Mouse (Mus musculus) megakaryocyte, embryonic 14.5 days (primary cell): ENCODE data around the gene Ahcy.

ENCODE experiments used
- FLI1 ChIP-seq: IDR thresholded peaks from 2 replicates; pipeline ENCODE4 v1.6.1; 2012; ENCODE audit warnings: low read length, inconsistent platforms, mixed read lengths
- GATA1 ChIP-seq: IDR thresholded peaks from 3 replicates; pipeline ENCODE4 v1.6.1; 2012; ENCODE audit warnings: mixed read lengths, low read length, inconsistent platforms, borderline replicate concordance

- TF ChIP-seq GATA1 = no peak
- TF ChIP-seq FLI1 = no peak
These were observed 551 bp upstream of the Ahcy start for GRCm38 (mm10) chr2:155074766-155075330.
